Mouse (Mus musculus) erythroblast, embryonic 14.5 days (primary cell): ENCODE measurements around the gene Ppm1h. TPM values are rescaled to one million over a fixed set of nuclear protein-coding genes. Genes with fewer than 3 reads are reported as not detected.

Experiments used
- H3K27me3 ChIP-seq: 2 replicates; pipeline ENCODE4 v1.6.1; 2012; ENCODE audit warnings: inconsistent platforms; ENCODE audit not compliant: control insufficient read depth
- H3K36me3 ChIP-seq: 2 replicates; pipeline ENCODE4 v1.6.1; 2012; ENCODE audit warnings: mild to moderate bottlenecking, inconsistent platforms; ENCODE audit not compliant: control insufficient read depth
- H3K4me1 ChIP-seq: 2 replicates; pipeline ENCODE4 v1.6.1; 2012; ENCODE audit warnings: inconsistent platforms; ENCODE audit not compliant: control insufficient read depth
- H3K4me3 ChIP-seq: replicated peaks from 2 replicates; pipeline ENCODE3; 2012; ENCODE audit warnings: moderate library complexity, mild to moderate bottlenecking, inconsistent platforms
- H3K9me3 ChIP-seq: 2 replicates; pipeline ENCODE4 v1.6.1; 2012; ENCODE audit warnings: low read length, inconsistent platforms, mixed read lengths; ENCODE audit not compliant: control insufficient read depth
- GATA1 ChIP-seq: IDR thresholded peaks from 2 replicates; pipeline ENCODE4 v1.6.1; 2012; ENCODE audit warnings: low read length, inconsistent platforms, mixed read lengths
- TAL1 ChIP-seq: IDR thresholded peaks from 3 replicates; pipeline ENCODE4 v1.6.1; 2012; ENCODE audit warnings: low read length, inconsistent platforms, mixed read lengths
- polyA plus RNA-seq: library from polyadenylated mRNA; stranded (reverse); fragments of >175 nt; gene quantifications from 2 replicates; pipeline ENCODE4 v1.2.3, GENCODE M21; 2012

Ppm1h gene
- polyA plus RNA-seq, 1 experiment = not detected

DNA sequence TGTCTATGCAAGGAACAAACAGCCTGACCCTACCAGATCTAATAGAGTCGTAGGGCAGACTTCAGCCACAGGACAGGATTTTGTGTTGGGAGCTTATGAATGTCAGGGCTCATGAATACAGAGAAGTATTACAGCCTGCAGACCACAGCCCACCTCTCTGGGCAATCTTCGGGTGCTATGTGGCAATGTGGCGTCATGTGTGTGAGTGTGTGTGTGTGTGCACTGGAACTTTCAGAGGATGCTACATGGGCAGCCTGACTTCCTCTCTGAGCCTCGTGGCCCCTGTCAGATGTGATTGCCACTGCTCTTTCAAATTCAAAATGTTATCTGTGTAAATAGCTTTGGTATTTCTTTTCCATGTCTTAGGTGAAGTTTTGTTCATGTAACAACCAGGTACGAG lies 266.3 kb downstream of the Ppm1h start:
- H3K27me3 ChIP-seq = no peaks in the 10 kb centered on the region
- TF ChIP-seq TAL1 = no peak
- TF ChIP-seq GATA1 = no peak
- no peak overlapping the region for H3K4me3 ChIP-seq
- H3K9me3 ChIP-seq = no peaks in the 10 kb centered on the region
- H3K4me1 ChIP-seq = no peaks in the 10 kb centered on the region
- H3K36me3 ChIP-seq = no peaks in the 10 kb centered on the region

DNA sequence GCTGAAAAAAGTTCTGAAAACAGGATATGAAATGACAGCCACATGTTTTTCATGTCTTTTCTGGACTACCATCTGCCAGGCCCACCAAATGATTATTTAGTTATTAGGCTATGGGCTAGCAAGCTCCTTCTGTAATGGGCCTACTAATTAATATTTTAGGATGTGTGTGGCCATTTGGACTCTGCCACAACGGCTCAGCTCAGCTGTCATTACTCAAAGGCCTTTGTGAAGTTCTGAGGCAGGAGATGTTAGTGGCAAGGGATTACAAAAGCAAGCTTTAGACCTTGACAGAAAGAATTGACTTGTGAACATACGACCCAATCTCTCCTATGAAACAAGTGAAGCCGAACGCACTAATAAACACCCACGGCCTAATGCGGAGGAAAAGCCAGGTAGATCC lies 272.4 kb downstream of the Ppm1h start:
- no peak for TF ChIP-seq TAL1
- TF ChIP-seq GATA1 = no peak
- no peaks in the 10 kb centered on the region for H3K9me3 ChIP-seq
- H3K36me3 ChIP-seq = no peaks in the 10 kb centered on the region
- no peaks in the 10 kb centered on the region for H3K4me1 ChIP-seq
- H3K27me3 ChIP-seq = no peaks in the 10 kb centered on the region
- no peak overlapping the region for H3K4me3 ChIP-seq

DNA sequence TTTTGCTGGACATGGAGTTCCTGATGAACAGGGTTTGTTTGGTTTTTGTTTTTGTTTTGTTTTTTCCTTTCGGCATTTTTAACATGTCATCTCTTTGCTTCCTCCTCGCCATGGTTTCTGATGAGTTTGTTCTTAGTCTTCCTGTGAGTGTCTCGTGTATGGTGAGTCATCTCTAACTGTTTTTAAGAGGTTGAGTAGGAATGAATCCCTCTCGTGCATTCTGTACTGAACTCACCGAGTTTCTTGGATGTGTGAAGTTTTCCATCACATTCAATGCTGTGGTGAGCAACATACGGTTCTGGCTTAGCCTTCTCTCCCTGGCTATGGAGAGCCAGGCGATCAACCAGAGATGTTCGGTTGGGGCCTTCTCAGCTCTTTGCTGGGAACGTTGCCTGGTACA lies 275.0 kb downstream of the Ppm1h start:
- no peak overlapping the region for H3K4me3 ChIP-seq

DNA sequence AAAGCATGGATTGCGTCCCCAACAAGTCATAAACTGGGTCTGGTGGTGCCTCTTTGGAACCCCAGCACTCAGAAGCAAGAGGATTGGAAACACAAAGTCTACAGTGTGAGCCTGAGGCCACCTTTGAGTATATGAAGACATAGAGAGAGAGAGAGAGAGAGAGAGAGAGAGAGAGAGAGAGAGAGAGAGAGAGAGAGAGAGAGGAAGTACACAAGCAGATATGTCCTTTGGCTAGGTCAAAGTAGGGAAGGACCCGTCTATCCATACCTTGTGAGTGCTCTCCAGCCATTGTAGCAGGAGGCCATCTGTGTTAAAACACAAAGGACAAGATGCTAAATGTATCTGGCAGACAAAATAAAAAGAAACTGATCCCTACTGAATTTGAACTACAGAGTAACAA lies 279.4 kb downstream of the Ppm1h start:
- H3K4me1 ChIP-seq = no peaks in the 10 kb centered on the region
- peaks cover 8% of the 10 kb centered on the region for H3K27me3 ChIP-seq
- TF ChIP-seq GATA1 (no peak), TAL1 (no peak)
- H3K4me3 ChIP-seq = no peak overlapping the region
- no peaks in the 10 kb centered on the region for H3K9me3 ChIP-seq
- no peaks in the 10 kb centered on the region for H3K36me3 ChIP-seq

More for the DNA sequence above, 275.0 kb downstream of the Ppm1h start:
- Histone ChIP-seq H3K27me3 (no peaks in the 10 kb centered on the region), H3K9me3 (no peaks in the 10 kb centered on the region), H3K36me3 (no peaks in the 10 kb centered on the region), H3K4me1 (no peaks in the 10 kb centered on the region)
- no peak for TF ChIP-seq GATA1
- TF ChIP-seq TAL1 = no peak

DNA sequence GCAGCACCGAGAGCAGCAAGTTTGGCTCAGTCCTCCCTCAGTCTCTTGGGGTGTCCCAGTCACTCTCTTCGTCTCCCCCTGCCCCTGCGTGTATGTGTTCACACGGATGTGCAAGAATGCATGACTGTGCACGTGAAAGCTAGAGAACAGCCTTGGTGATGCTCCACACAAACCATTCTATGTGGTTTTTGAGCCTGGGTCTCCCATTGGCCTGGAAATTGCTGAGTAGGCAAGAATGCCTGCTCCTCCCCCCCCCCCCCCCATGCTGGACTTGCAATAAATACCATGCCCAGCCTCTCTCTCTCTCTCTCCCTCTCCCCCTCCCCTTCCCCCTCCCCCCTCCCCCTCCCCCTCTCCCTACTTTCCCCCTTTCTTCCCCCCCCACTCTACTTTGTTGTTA lies 280.1 kb downstream of the Ppm1h start:
- no peak overlapping the region for H3K4me3 ChIP-seq
- H3K36me3 ChIP-seq = no peaks in the 10 kb centered on the region
- H3K4me1 ChIP-seq = no peaks in the 10 kb centered on the region
- no peaks in the 10 kb centered on the region for H3K9me3 ChIP-seq
- TF ChIP-seq GATA1 (no peak), TAL1 (no peak)
- H3K27me3 ChIP-seq = peaks cover 14% of the 10 kb centered on the region

DNA sequence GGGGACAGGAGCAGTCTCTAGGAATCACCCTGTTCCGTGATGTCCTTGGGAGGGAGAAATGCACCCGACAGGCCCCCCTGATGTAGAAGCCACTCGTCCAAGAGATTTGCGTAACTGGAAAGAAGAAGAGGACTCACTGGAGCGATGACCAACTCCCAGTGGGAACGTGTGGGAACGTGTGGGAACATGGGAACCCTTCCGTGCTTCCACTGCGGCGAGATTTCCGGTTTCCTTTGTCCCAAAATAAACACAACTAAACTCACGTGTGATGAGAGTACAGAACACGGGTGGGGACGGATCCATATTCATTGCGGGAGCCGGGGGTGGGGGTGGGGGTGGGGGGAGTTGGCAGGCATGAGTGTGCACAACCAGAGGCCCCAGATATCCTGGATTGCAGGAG lies 281.7 kb downstream of the Ppm1h start:
- no peak for TF ChIP-seq TAL1
- no peak for TF ChIP-seq GATA1
- Histone ChIP-seq H3K4me1 (no peaks in the 10 kb centered on the region), H3K36me3 (no peaks in the 10 kb centered on the region), H3K4me3 (no peak overlapping the region), H3K27me3 (peaks cover 23% of the 10 kb centered on the region), H3K9me3 (no peaks in the 10 kb centered on the region)

DNA sequence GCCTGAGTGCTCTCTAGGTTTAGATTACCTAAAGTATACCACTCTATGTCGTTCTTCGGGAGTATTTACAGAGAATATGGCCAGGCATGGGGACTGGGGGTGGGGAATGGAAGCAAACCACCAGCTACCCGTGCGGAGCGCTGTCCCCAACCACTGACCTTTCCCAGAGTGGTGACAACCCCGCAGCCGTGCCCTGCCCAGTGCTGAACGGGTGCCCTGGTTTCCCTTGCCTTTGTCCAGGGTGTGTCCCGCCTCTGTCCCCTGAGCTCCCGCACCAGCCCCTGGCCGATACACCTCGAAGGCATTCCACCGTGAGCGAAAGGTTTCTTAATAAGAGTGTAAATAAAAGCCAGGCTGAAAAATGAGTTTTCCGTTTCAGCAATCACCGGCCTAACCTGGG lies 282.2 kb downstream of the Ppm1h start:
- H3K4me3 ChIP-seq = no peak overlapping the region
- H3K4me1 ChIP-seq = no peaks in the 10 kb centered on the region
- H3K9me3 ChIP-seq = no peaks in the 10 kb centered on the region
- no peak for TF ChIP-seq TAL1
- no peak for TF ChIP-seq GATA1
- H3K27me3 ChIP-seq = peaks cover 23% of the 10 kb centered on the region
- H3K36me3 ChIP-seq = no peaks in the 10 kb centered on the region

DNA sequence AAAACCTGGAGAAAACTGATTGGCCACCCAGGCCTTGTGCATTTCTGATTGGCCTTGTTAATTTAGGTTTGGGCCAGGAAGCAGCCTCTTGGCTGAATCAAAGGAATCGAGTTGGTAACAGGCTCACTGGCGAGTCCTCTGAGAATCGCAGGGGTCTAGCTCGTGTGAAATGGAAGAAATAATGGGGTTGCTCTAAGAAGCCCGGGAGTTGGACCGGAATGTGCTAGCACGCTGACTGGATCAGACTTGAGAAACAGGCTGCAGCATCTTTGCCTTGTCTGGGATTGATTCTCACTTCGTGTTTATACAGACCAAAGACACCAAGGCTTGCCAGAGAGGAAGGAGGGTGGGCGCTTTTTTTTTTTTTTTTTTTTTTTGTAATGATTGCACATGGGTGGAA lies 282.9 kb downstream of the Ppm1h start:
- no peaks in the 10 kb centered on the region for H3K36me3 ChIP-seq
- TF ChIP-seq GATA1 (no peak), TAL1 (no peak)
- no peaks in the 10 kb centered on the region for H3K4me1 ChIP-seq
- H3K9me3 ChIP-seq = no peaks in the 10 kb centered on the region
- no peak overlapping the region for H3K4me3 ChIP-seq
- H3K27me3 ChIP-seq = peaks cover 23% of the 10 kb centered on the region

DNA sequence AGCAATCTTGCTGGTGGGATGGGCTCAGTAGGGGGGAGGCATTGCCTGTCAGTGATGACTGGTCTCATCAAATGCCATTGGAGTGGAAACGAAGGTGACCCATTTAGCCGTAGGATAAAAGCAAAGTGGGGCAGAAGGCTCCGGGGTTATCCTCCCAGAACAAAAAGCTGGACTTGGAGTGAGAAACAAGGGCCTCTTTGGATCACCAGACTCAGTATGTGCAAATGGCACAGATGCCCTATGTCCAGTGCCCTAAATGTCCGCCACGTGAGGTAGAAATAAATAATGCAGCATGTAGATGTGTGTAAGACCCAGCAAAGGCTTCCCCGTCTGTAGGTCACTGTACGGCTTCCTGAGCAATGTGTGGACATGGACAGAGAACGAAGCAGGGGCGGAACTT lies 284.1 kb downstream of the Ppm1h start:
- H3K4me3 ChIP-seq = no peak overlapping the region
- H3K36me3 ChIP-seq = no peaks in the 10 kb centered on the region
- H3K27me3 ChIP-seq = peaks cover 23% of the 10 kb centered on the region
- TF ChIP-seq GATA1 = no peak
- TF ChIP-seq TAL1 = no peak
- H3K9me3 ChIP-seq = no peaks in the 10 kb centered on the region
- no peaks in the 10 kb centered on the region for H3K4me1 ChIP-seq
